In genomic region chr5:3646539-3646938, GRCm38 (mm10) we compare ENCODE assay signal across 8 mouse cellular contexts. TPM values are rescaled to one million over a fixed set of nuclear protein-coding genes. Genes with fewer than 3 reads are reported as not detected.
DNase-seq lines count a peak whose midpoint lies in the region; ATAC-seq and TF ChIP-seq lines count a peak whose summit lies in the region.

No protein-coding gene starts in this region.

- peak overlapping the region; percentile 63 for H3K4me2 ChIP-seq in forebrain, embryonic 12.5 days
- H3K4me2 ChIP-seq in limb, embryonic 13.5 days (replicated peaks): peak overlapping the region; percentile 63
- H3K4me2 ChIP-seq in stomach, postnatal 0 days (replicated peaks; ENCODE audit: low read depth): peak overlapping the region; percentile 65

- no peak for TF ChIP-seq CTCF in thymus, adult 2 months (IDR thresholded peaks at IDR 0.05; ENCODE audit: borderline replicate concordance, control insufficient read depth, extremely low read depth, insufficient read depth, low read length, poor library complexity)
- no peak for TF ChIP-seq CTCF in stomach, postnatal 0 days (IDR thresholded peaks at IDR 0.05; ENCODE audit: low read depth)

- no peaks in the 10 kb centered on the region for H3K27me3 ChIP-seq in thymus, adult 2 months (ENCODE audit: control insufficient read depth, insufficient read depth, low read length)
- H3K27me3 ChIP-seq in forebrain, embryonic 12.5 days: no peaks in the 10 kb centered on the region
- no peaks in the 10 kb centered on the region for H3K27me3 ChIP-seq in limb, embryonic 13.5 days
- no peaks in the 10 kb centered on the region for H3K27me3 ChIP-seq in stomach, postnatal 0 days (ENCODE audit: control insufficient read depth, insufficient read depth, low read length)

- peak overlapping the region; percentile 54; the same call in 1 of the 2 replicates for H3K27ac ChIP-seq in thymus, adult 2 months (ENCODE audit: control insufficient read depth, insufficient read depth, low read length)
- no peak overlapping the region for H3K27ac ChIP-seq in forebrain, embryonic 12.5 days
- no peak overlapping the region for H3K27ac ChIP-seq in limb, embryonic 13.5 days
- no peak overlapping the region for H3K27ac ChIP-seq in stomach, postnatal 0 days (replicated peaks)

- H3K9ac ChIP-seq in forebrain, embryonic 12.5 days: peak overlapping the region; percentile 89
- peak overlapping the region; percentile 90 for H3K9ac ChIP-seq in limb, embryonic 13.5 days
- H3K9ac ChIP-seq in stomach, postnatal 0 days (ENCODE audit: low read length): 0 out of 2 replicates have a peak overlapping the region, but pooled peaks have one; percentile 28

- no peaks in the 10 kb centered on the region for H3K9me3 ChIP-seq in forebrain, embryonic 12.5 days
- no peaks in the 10 kb centered on the region for H3K9me3 ChIP-seq in limb, embryonic 13.5 days
- H3K9me3 ChIP-seq in stomach, postnatal 0 days (ENCODE audit: control insufficient read depth, low read length): no peaks in the 10 kb centered on the region

- WGBS in thymus, adult 2 months: 22% methylated on average over 6 of the region's 6 CpGs
- WGBS in forebrain, embryonic 12.5 days: 32% methylated on average over 6 of the region's 6 CpGs
- WGBS in limb, embryonic 13.5 days: 18% methylated on average over 6 of the region's 6 CpGs
- WGBS in stomach, postnatal 0 days: 10% methylated on average over 6 of the region's 6 CpGs

- peaks cover 2% of the 10 kb centered on the region for H3K4me1 ChIP-seq in thymus, adult 2 months (replicated peaks; ENCODE audit: control insufficient read depth, insufficient read depth, low read length)
- peaks cover 10% of the 10 kb centered on the region for H3K4me1 ChIP-seq in forebrain, embryonic 12.5 days
- H3K4me1 ChIP-seq in limb, embryonic 13.5 days: peaks cover 11% of the 10 kb centered on the region
- no peaks in the 10 kb centered on the region for H3K4me1 ChIP-seq in stomach, postnatal 0 days (replicated peaks; ENCODE audit: control insufficient read depth, insufficient read depth)

- intact Hi-C loops in left cerebral cortex, postnatal 25 days (cut with DNase I): loop anchor here (2.0 to 5.0 kb wide), 2 partner anchors 156 to 246 kb away; partner anchors contain the start of genes Ankib1, Krit1 and Mterf1a

- TF ChIP-seq EP300 in stomach, postnatal 0 days (optimal IDR thresholded peaks at IDR 0.05): no peak

- no peak for ATAC-seq in forebrain, embryonic 12.5 days (ENCODE audit: low FRiP score)
- ATAC-seq in limb, embryonic 13.5 days (ENCODE audit: low FRiP score, low read depth): no peak
- ATAC-seq in stomach, postnatal 0 days (ENCODE audit: low FRiP score, low TSS enrichment): no peak

- TF ChIP-seq POLR2A in thymus, adult 2 months (IDR thresholded peaks at IDR 0.05; ENCODE audit: control insufficient read depth, extremely low read depth, insufficient read depth, low read length, poor library complexity): no peak

- H3K36me3 ChIP-seq in thymus, adult 2 months (ENCODE audit: control insufficient read depth, insufficient read depth, low read length): peaks cover 17% of the 10 kb centered on the region
- peaks cover 28% of the 10 kb centered on the region for H3K36me3 ChIP-seq in forebrain, embryonic 12.5 days (replicated peaks)
- peaks cover 28% of the 10 kb centered on the region for H3K36me3 ChIP-seq in limb, embryonic 13.5 days
- H3K36me3 ChIP-seq in stomach, postnatal 0 days (ENCODE audit: control insufficient read depth, insufficient read depth, low read length): peaks cover 7% of the 10 kb centered on the region; the same call in 1 of the 2 replicates

- no peak overlapping the region for H3K4me3 ChIP-seq in thymus, adult 2 months (ENCODE audit: control insufficient read depth, insufficient read depth, low read length)
- peak overlapping the region; percentile 97 for H3K4me3 ChIP-seq in forebrain, embryonic 12.5 days (replicated peaks)
- H3K4me3 ChIP-seq in limb, embryonic 13.5 days: peak overlapping the region; percentile 94
- H3K4me3 ChIP-seq in stomach, postnatal 0 days (ENCODE audit: low read depth, low read length): peak overlapping the region; percentile 97

- DNase-seq in thymus, adult 2 months: no peak
- no peak for DNase-seq in thymus, postnatal 4 days
- no peak for DNase-seq in stomach, postnatal 0 days (ENCODE audit: low spot score)
- DNase-seq in layer of hippocampus, adult 8-10 months (ENCODE audit: low spot score in 2 of 2): no peak
- DNase-seq in left cerebral cortex, postnatal 25 days (ENCODE audit: low spot score in 2 of 2): no peak
- DNase-seq in layer of hippocampus, postnatal 25 days (ENCODE audit: extremely low spot score in 1 of 2, low spot score in 1 of 2): no peak

RNA-seq across cellular contexts. Expression of gene Tmbim7, which starts 4.4 kb away (rescaled TPM):
- not detected in 2 replicates for polyA plus RNA-seq in thymus, adult 2 months (2012; rRNA removed)
- not detected in 2 replicates for polyA plus RNA-seq in forebrain, embryonic 12.5 days (2016; fragmentation: Nextera tagmentation; extraction: Ambion mirVana)
- polyA plus RNA-seq in limb, embryonic 13.5 days (2015; fragmentation: Nextera tagmentation; extraction: Ambion mirVana): not detected in 2 replicates
- polyA plus RNA-seq in stomach, postnatal 0 days (2015; fragmentation: Nextera tagmentation; extraction: Ambion mirVana): not detected in 2 replicates
- not detected for total RNA-seq in layer of hippocampus, adult 8-10 months (2022)
- total RNA-seq in left cerebral cortex, postnatal 25 days (2021): not detected
- total RNA-seq in layer of hippocampus, postnatal 25 days (2021): not detected

RNA-seq across cellular contexts. Expression of gene Gatad1, which starts 10.4 kb away (rescaled TPM):
- 37.1 and 52.0 TPM in 2 replicates for polyA plus RNA-seq in thymus, adult 2 months (2012; rRNA removed)
- polyA plus RNA-seq in forebrain, embryonic 12.5 days (2016; fragmentation: Nextera tagmentation; extraction: Ambion mirVana): 73.5 and 76.0 TPM in 2 replicates
- 60.8 and 63.3 TPM in 2 replicates for polyA plus RNA-seq in limb, embryonic 13.5 days (2015; fragmentation: Nextera tagmentation; extraction: Ambion mirVana)
- 40.4 and 40.6 TPM in 2 replicates for polyA plus RNA-seq in stomach, postnatal 0 days (2015; fragmentation: Nextera tagmentation; extraction: Ambion mirVana)
- 100 to 1,000 TPM in 1 of 4 experiments, 10 to 100 TPM in 3; 92.4 to 108 (median 95.7) TPM for total RNA-seq in layer of hippocampus, adult 8-10 months (2022)
- 100 to 1,000 TPM; 114 to 126 TPM for total RNA-seq in left cerebral cortex, postnatal 25 days (2021)
- total RNA-seq in layer of hippocampus, postnatal 25 days (2021): 100 to 1,000 TPM; 103 to 112 TPM

RNA-seq across cellular contexts. Expression of gene Rbm48, which starts 50.2 kb away (rescaled TPM):
- 8.9 and 9.7 TPM in 2 replicates for polyA plus RNA-seq in thymus, adult 2 months (2012; rRNA removed)
- polyA plus RNA-seq in forebrain, embryonic 12.5 days (2016; fragmentation: Nextera tagmentation; extraction: Ambion mirVana): 14.3 and 15.3 TPM in 2 replicates
- polyA plus RNA-seq in limb, embryonic 13.5 days (2015; fragmentation: Nextera tagmentation; extraction: Ambion mirVana): 14.2 and 17.4 TPM in 2 replicates
- polyA plus RNA-seq in stomach, postnatal 0 days (2015; fragmentation: Nextera tagmentation; extraction: Ambion mirVana): 7.0 TPM in 2 replicates
- total RNA-seq in layer of hippocampus, adult 8-10 months (2022): 10 to 100 TPM; 13.4 to 17.5 (median 14.2) TPM
- 10 to 100 TPM; 12.1 to 13.6 TPM for total RNA-seq in left cerebral cortex, postnatal 25 days (2021)
- total RNA-seq in layer of hippocampus, postnatal 25 days (2021): 1 to 10 TPM; 9.6 to 9.9 TPM

RNA-seq across cellular contexts. Expression of gene Pex1, which starts 50.7 kb away (rescaled TPM):
- 9.4 and 10.2 TPM in 2 replicates for polyA plus RNA-seq in thymus, adult 2 months (2012; rRNA removed)
- 21.8 and 22.4 TPM in 2 replicates for polyA plus RNA-seq in forebrain, embryonic 12.5 days (2016; fragmentation: Nextera tagmentation; extraction: Ambion mirVana)
- 22.0 and 22.7 TPM in 2 replicates for polyA plus RNA-seq in limb, embryonic 13.5 days (2015; fragmentation: Nextera tagmentation; extraction: Ambion mirVana)
- polyA plus RNA-seq in stomach, postnatal 0 days (2015; fragmentation: Nextera tagmentation; extraction: Ambion mirVana): 6.2 and 8.7 TPM in 2 replicates
- 10 to 100 TPM; 22.8 to 33.8 (median 29.7) TPM for total RNA-seq in layer of hippocampus, adult 8-10 months (2022)
- total RNA-seq in left cerebral cortex, postnatal 25 days (2021): 10 to 100 TPM; 25.2 to 30.3 TPM
- total RNA-seq in layer of hippocampus, postnatal 25 days (2021): 10 to 100 TPM; 22.9 to 24.7 TPM

Comparison
In these comparisons a context has a peak if more than half of its experiments do, and no peak if none do; other contexts are left out.
1. H3K9ac ChIP-seq: peak in every context shown above with its lines; median percentile 90 in limb, embryonic 13.5 days; 89 in forebrain, embryonic 12.5 days; 28 in stomach, postnatal 0 days.